In the genomic region with DNA sequence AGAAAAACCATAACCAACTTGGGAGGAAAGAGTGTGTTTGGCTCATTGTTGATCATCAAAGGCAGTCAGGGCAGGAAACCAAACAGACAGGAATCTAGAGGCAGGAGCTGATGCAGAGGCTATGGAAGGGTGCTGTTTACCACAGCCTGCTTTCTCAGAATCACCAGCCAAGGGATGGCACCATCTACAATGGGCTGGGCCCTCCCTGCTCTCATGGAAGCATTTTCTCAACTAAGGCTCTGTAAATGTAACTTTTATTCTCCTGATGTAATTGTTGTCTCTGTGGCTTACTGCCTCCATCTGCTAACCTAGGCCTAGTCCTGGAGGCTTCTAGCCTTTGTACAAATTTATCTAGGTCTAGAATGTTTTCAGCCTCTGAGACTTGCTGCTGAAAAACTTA, we compare ENCODE assay signal across 15 mouse cellular contexts.
"Had no signal": no experiment of that assay in that cellular context is flagged by ENCODE, and none has a peak within 500 bp of the region (broad histone marks: within the 10 kb centered on the region; RNA-seq: fewer than 3 reads in every experiment).

No protein-coding gene starts in this region.

- H3K4me3 ChIP-seq: neural tube, embryonic 15.5 days; stomach, embryonic 15.5 days had no signal

- H3K27me3 ChIP-seq: neural tube, embryonic 15.5 days; stomach, embryonic 15.5 days had no signal

- H3K9ac ChIP-seq: neural tube, embryonic 15.5 days; stomach, embryonic 15.5 days had no signal

- DNase-seq: retina, postnatal 1 day; right cerebral cortex, adult 18-20 months; right cerebral cortex, postnatal 14 days; right cerebral cortex, postnatal 25 days; right cerebral cortex, postnatal 4 days; spleen, adult 18-20 months; thymus, adult 18-20 months; thymus, adult 2 months; thymus, postnatal 14 days; thymus, postnatal 25 days; thymus, postnatal 36 days; thymus, postnatal 4 days had no signal

- H3K4me2 ChIP-seq: neural tube, embryonic 15.5 days; stomach, embryonic 15.5 days had no signal

- H3K4me1 ChIP-seq: neural tube, embryonic 15.5 days; stomach, embryonic 15.5 days had no signal

- H3K9me3 ChIP-seq: neural tube, embryonic 15.5 days; stomach, embryonic 15.5 days had no signal

- H3K36me3 ChIP-seq: neural tube, embryonic 15.5 days; stomach, embryonic 15.5 days had no signal

- H3K27ac ChIP-seq: neural tube, embryonic 15.5 days; stomach, embryonic 15.5 days; stomach, postnatal 0 days had no signal
